Mouse (Mus musculus) MEL (cell line): ENCODE results near the gene Wdr24. TPM values are rescaled to one million over a fixed set of nuclear protein-coding genes. Genes with fewer than 3 reads are reported as not detected.

Experiments used
- DNase-seq: peaks from one replicate; pipeline ENCODE4 v3.0.0; 2011; ENCODE audit warnings: low read depth, low spot score
- H3K27ac ChIP-seq: 2 replicates; pipeline ENCODE4 v1.5.1; 2012; ENCODE audit warnings: low read depth, mild to moderate bottlenecking, control low read depth, low read length, moderate library complexity; ENCODE audit not compliant: control insufficient read depth
- H3K27me3 ChIP-seq, 2 experiments: fragments of 150-350 bp in 1 of 2; sonication (generic) in 1 of 2; 2 replicates each; pipeline ENCODE4 v1.6.1; 2012; ENCODE audit warnings: low read length in 2 of 2, mild to moderate bottlenecking in 2 of 2, improper control_type of control experiment in 1 of 2, moderate library complexity in 1 of 2; ENCODE audit not compliant: insufficient read depth in 2 of 2, control insufficient read depth in 1 of 2
- H3K36me3 ChIP-seq, 2 experiments: 2 replicates each; pipeline ENCODE4 v1.6.1; 2012 to 2014; ENCODE audit warnings: low read length in 2 of 2, improper control_type of control experiment in 1 of 2, inconsistent platforms in 1 of 2, mild to moderate bottlenecking in 1 of 2; ENCODE audit not compliant: insufficient read depth in 2 of 2, control insufficient read depth in 1 of 2
- H3K4me1 ChIP-seq, 2 experiments: fragments of 150-350 bp in 1 of 2; sonication (generic) in 1 of 2; 2 replicates each; pipeline ENCODE4 v1.6.1; 2012; ENCODE audit warnings: low read length in 2 of 2, improper control_type of control experiment in 1 of 2, mild to moderate bottlenecking in 1 of 2; ENCODE audit not compliant: insufficient read depth in 2 of 2, control insufficient read depth in 1 of 2
- H3K4me3 ChIP-seq, 2 experiments: fragments of 150-350 bp in 1 of 2; sonication (generic) in 1 of 2; 2 replicates each; pipeline ENCODE4 v1.5.1; 2012; ENCODE audit warnings: low read depth in 2 of 2, low read length in 2 of 2, mild to moderate bottlenecking in 2 of 2, moderate library complexity in 2 of 2, control low read depth in 1 of 2, improper control_type of control experiment in 1 of 2; ENCODE audit not compliant: control insufficient read depth in 1 of 2, insufficient read depth in 1 of 2
- H3K79me2 ChIP-seq: 2 replicates; pipeline ENCODE4 v1.6.1; 2012; ENCODE audit warnings: mild to moderate bottlenecking, low read length, moderate library complexity; ENCODE audit not compliant: control insufficient read depth, poor library complexity, insufficient read depth
- H3K9ac ChIP-seq: 2 replicates; pipeline ENCODE4 v1.6.1; 2012; ENCODE audit warnings: low read depth, mild to moderate bottlenecking, control low read depth, low read length, moderate library complexity; ENCODE audit not compliant: control insufficient read depth, poor library complexity, severe bottlenecking
- H3K9me3 ChIP-seq: fragments of 150-350 bp; sonication (generic); replicated peaks from 2 replicates; pipeline ENCODE4 v1.6.1; 2012; ENCODE audit warnings: mild to moderate bottlenecking, low read length, improper control_type of control experiment, moderate library complexity; ENCODE audit not compliant: insufficient read depth
- BHLHE40 ChIP-seq: IDR thresholded peaks from 2 replicates; pipeline ENCODE4 v1.6.1; 2012; ENCODE audit warnings: low read depth, mild to moderate bottlenecking, inconsistent platforms, low read length, improper control_type of control experiment, borderline replicate concordance
- CHD1 ChIP-seq: IDR thresholded peaks from 2 replicates; pipeline ENCODE4 v1.6.1; 2012; ENCODE audit warnings: low read depth, mild to moderate bottlenecking, inconsistent platforms, low read length, improper control_type of control experiment
- CHD2 ChIP-seq: IDR thresholded peaks from 2 replicates; pipeline ENCODE4 v1.6.1; 2011; ENCODE audit warnings: low read length, improper control_type of control experiment
- CTCF ChIP-seq, 3 experiments: IDR thresholded peaks in 2 of 3; conservative IDR thresholded peaks in 1 of 3; 2 replicates each; pipeline ENCODE4 v1.5.1; 2011 to 2012; ENCODE audit warnings: low read length in 3 of 3, low read depth in 2 of 3, mild to moderate bottlenecking in 2 of 3, improper control_type of control experiment in 1 of 3, inconsistent platforms in 1 of 3, mixed read lengths in 1 of 3, moderate library complexity in 1 of 3; ENCODE audit not compliant: control insufficient read depth in 1 of 3, insufficient read depth in 1 of 3, poor library complexity in 1 of 3, severe bottlenecking in 1 of 3
- E2F4 ChIP-seq: IDR thresholded peaks from 2 replicates; pipeline ENCODE4 v1.6.1; 2011; ENCODE audit warnings: low read depth, low read length, improper control_type of control experiment, borderline replicate concordance
- ELF1 ChIP-seq: IDR thresholded peaks from 2 replicates; pipeline ENCODE4 v1.6.1; 2014; ENCODE audit warnings: low read depth, mild to moderate bottlenecking, inconsistent platforms, low read length, improper control_type of control experiment, moderate library complexity
- EP300 ChIP-seq, 2 experiments: IDR thresholded peaks; 2 replicates each; pipeline ENCODE4 v1.6.1; 2011; ENCODE audit warnings: improper control_type of control experiment in 2 of 2, low read length in 2 of 2, low read depth in 1 of 2, mild to moderate bottlenecking in 1 of 2
- GABPA ChIP-seq: IDR thresholded peaks from 2 replicates; pipeline ENCODE4 v1.6.1; 2012; ENCODE audit warnings: low read depth, mild to moderate bottlenecking, inconsistent platforms, low read length, improper control_type of control experiment, moderate library complexity
- GATA1 ChIP-seq: IDR thresholded peaks from 2 replicates; pipeline ENCODE4 v1.6.1; 2011; ENCODE audit warnings: low read depth, low read length, improper control_type of control experiment
- JUND ChIP-seq: IDR thresholded peaks from 2 replicates; pipeline ENCODE4 v1.6.1; 2011; ENCODE audit warnings: low read depth, mild to moderate bottlenecking, improper control_type of control experiment, low read length
- KAT2A ChIP-seq: conservative IDR thresholded peaks from 2 replicates; pipeline ENCODE4 v1.6.1; 2012; ENCODE audit warnings: low read depth, low read length, improper control_type of control experiment, inconsistent platforms
- MAFK ChIP-seq: IDR thresholded peaks from 2 replicates; pipeline ENCODE4 v1.6.1; 2011; ENCODE audit warnings: low read depth, mild to moderate bottlenecking, low read length, improper control_type of control experiment, borderline replicate concordance
- MAX ChIP-seq: IDR thresholded peaks from 2 replicates; pipeline ENCODE4 v1.6.1; 2011; ENCODE audit warnings: low read length, improper control_type of control experiment
- MEF2A ChIP-seq: IDR thresholded peaks from 2 replicates; pipeline ENCODE4 v1.6.1; 2014; ENCODE audit warnings: low read depth, mild to moderate bottlenecking, inconsistent platforms, low read length, improper control_type of control experiment; ENCODE audit not compliant: poor library complexity, insufficient replicate concordance, severe bottlenecking; ENCODE audit errors: extremely low read depth
- MYB ChIP-seq: IDR thresholded peaks from 2 replicates; pipeline ENCODE4 v1.6.1; 2011; ENCODE audit warnings: mild to moderate bottlenecking, low read depth, low read length, improper control_type of control experiment
- NRF1 ChIP-seq: IDR thresholded peaks from 2 replicates; pipeline ENCODE4 v1.6.1; 2014; ENCODE audit warnings: low read depth, mild to moderate bottlenecking, inconsistent platforms, low read length, improper control_type of control experiment, moderate library complexity; ENCODE audit not compliant: poor library complexity, insufficient read depth, severe bottlenecking
- POLR2A ChIP-seq, 2 experiments: IDR thresholded peaks; 2 replicates each; pipeline ENCODE4 v1.6.1; 2011 to 2012; ENCODE audit warnings: low read length in 2 of 2, mild to moderate bottlenecking in 2 of 2, control low read depth in 1 of 2, improper control_type of control experiment in 1 of 2, low read depth in 1 of 2, moderate library complexity in 1 of 2; ENCODE audit not compliant: control insufficient read depth in 1 of 2, insufficient read depth in 1 of 2, poor library complexity in 1 of 2
- POLR2AphosphoS5 ChIP-seq: IDR thresholded peaks from 2 replicates; pipeline ENCODE4 v1.6.1; 2012; ENCODE audit warnings: low read depth, borderline replicate concordance, mild to moderate bottlenecking, inconsistent platforms, low read length, moderate library complexity, mixed read lengths
- RAD21 ChIP-seq: IDR thresholded peaks from 2 replicates; pipeline ENCODE4 v1.6.1; 2011; ENCODE audit warnings: mild to moderate bottlenecking, low read depth, low read length, improper control_type of control experiment
- RCOR1 ChIP-seq: IDR thresholded peaks from 2 replicates; pipeline ENCODE4 v1.6.1; 2012; ENCODE audit warnings: low read depth, mild to moderate bottlenecking, inconsistent platforms, low read length, improper control_type of control experiment
- SIN3A ChIP-seq: IDR thresholded peaks from 2 replicates; pipeline ENCODE4 v1.6.1; 2012; ENCODE audit warnings: low read length, improper control_type of control experiment, inconsistent platforms
- TAL1 ChIP-seq: IDR thresholded peaks from 2 replicates; pipeline ENCODE4 v1.6.1; 2012; ENCODE audit warnings: mild to moderate bottlenecking, inconsistent platforms, low read length, moderate library complexity, mixed read lengths
- TCF12 ChIP-seq: IDR thresholded peaks from 2 replicates; pipeline ENCODE4 v1.6.1; 2014; ENCODE audit warnings: low read depth, mild to moderate bottlenecking, inconsistent platforms, low read length, improper control_type of control experiment, moderate library complexity
- UBTF ChIP-seq: IDR thresholded peaks from 2 replicates; pipeline ENCODE4 v1.6.1; 2012; ENCODE audit warnings: low read depth, mild to moderate bottlenecking, inconsistent platforms, low read length, improper control_type of control experiment, moderate library complexity, borderline replicate concordance; ENCODE audit not compliant: insufficient read depth
- USF1 ChIP-seq: IDR thresholded peaks from 2 replicates; pipeline ENCODE4 v1.6.1; 2014; ENCODE audit warnings: low read depth, mild to moderate bottlenecking, inconsistent platforms, low read length, improper control_type of control experiment, moderate library complexity
- USF2 ChIP-seq, 2 experiments: IDR thresholded peaks; 2 replicates each; pipeline ENCODE4 v1.6.1; 2011 to 2012; ENCODE audit warnings: improper control_type of control experiment in 2 of 2, low read length in 2 of 2, borderline replicate concordance in 1 of 2, inconsistent platforms in 1 of 2, low read depth in 1 of 2, mild to moderate bottlenecking in 1 of 2; ENCODE audit not compliant: insufficient read depth in 1 of 2
- ZC3H11A ChIP-seq: IDR thresholded peaks from 2 replicates; pipeline ENCODE4 v1.6.1; 2012; ENCODE audit warnings: low read depth, mild to moderate bottlenecking, inconsistent platforms, low read length, improper control_type of control experiment
- ZKSCAN1 ChIP-seq: IDR thresholded peaks from 2 replicates; pipeline ENCODE4 v1.6.1; 2012; ENCODE audit warnings: low read depth, mild to moderate bottlenecking, inconsistent platforms, low read length, improper control_type of control experiment, moderate library complexity
- ZMIZ1 ChIP-seq: IDR thresholded peaks from 2 replicates; pipeline ENCODE4 v1.6.1; 2012; ENCODE audit warnings: low read depth, mild to moderate bottlenecking, inconsistent platforms, low read length, improper control_type of control experiment, moderate library complexity
- ZNF384 ChIP-seq: IDR thresholded peaks from 2 replicates; pipeline ENCODE4 v1.6.1; 2012; ENCODE audit warnings: low read depth, mild to moderate bottlenecking, inconsistent platforms, low read length, improper control_type of control experiment
- polyA plus RNA-seq, 2 experiments: library from polyadenylated mRNA; stranded (reverse) in 1 of 2; unstranded in 1 of 2; fragments of >175 nt in 1 of 2; fragments of >200 nt in 1 of 2; gene quantifications; 2 replicates each; pipeline versions ENCODE4 v1.2.1 to v1.2.4; 2012; ENCODE audit warnings: low replicate concordance in 2 of 2, low read depth in 1 of 2; ENCODE audit not compliant: insufficient read length in 2 of 2, insufficient read depth in 1 of 2, missing spikeins in 1 of 2
- total RNA-seq: library from RNA; depleted of rRNA; stranded (reverse); fragments of 300-350 nt; gene quantifications from 2 replicates; pipeline ENCODE4 v1.2.3, GENCODE M21; 2012

Wdr24 gene
- total and polyA plus RNA-seq, 3 experiments = 35.0 to 38.8 TPM; not detected in 1

GRCm38 (mm10) chr17:25783086-25783485, 40.3 kb upstream of the Wdr24 start:
- Histone ChIP-seq H3K4me3 (no peak overlapping the region), H3K27me3 (no peaks in the 10 kb centered on the region), H3K36me3 (peaks cover 0 to 2% of the 10 kb centered on the region in 2 experiments; a peak in 2 of 4 replicates), H3K27ac (no peak overlapping the region), H3K9ac (no peak overlapping the region), H3K9me3 (no peaks in the 10 kb centered on the region), H3K4me1 (no peaks in the 10 kb centered on the region), H3K79me2 (no peaks in the 10 kb centered on the region)
- TF ChIP-seq CTCF (IDR thresholded peaks at IDR 0.05 in 2 of 3, conservative IDR thresholded peaks at IDR 0.05 in 1 of 3; ENCODE audit: control insufficient read depth in 1 of 3, insufficient read depth in 1 of 3, low read depth in 2 of 3, low read length in 3 of 3, poor library complexity in 1 of 3, severe bottlenecking in 1 of 3) = no peak
- TF ChIP-seq GATA1 = no peak
- no peak for TF ChIP-seq GABPA
- no peak for TF ChIP-seq TAL1
- no peak for TF ChIP-seq ZNF384
- no peak for TF ChIP-seq TCF12
- no peak for TF ChIP-seq RCOR1
- TF ChIP-seq MYB = no peak
- no peak for TF ChIP-seq ZKSCAN1
- TF ChIP-seq USF2 (IDR thresholded peaks at IDR 0.05; ENCODE audit: borderline replicate concordance in 1 of 2, insufficient read depth in 1 of 2, low read depth in 1 of 2, low read length in 2 of 2) = no peak
- TF ChIP-seq KAT2A = no peak
- TF ChIP-seq POLR2A (IDR thresholded peaks at IDR 0.05; ENCODE audit: control insufficient read depth in 1 of 2, insufficient read depth in 1 of 2, low read depth in 1 of 2, low read length in 2 of 2, poor library complexity in 1 of 2) = no peak
- no peak for TF ChIP-seq BHLHE40
- TF ChIP-seq ZC3H11A = no peak
- TF ChIP-seq EP300 (IDR thresholded peaks at IDR 0.05; ENCODE audit: low read depth in 1 of 2, low read length in 2 of 2) = no peak
- TF ChIP-seq E2F4 = no peak
- TF ChIP-seq CHD2 = no peak
- no peak for TF ChIP-seq POLR2AphosphoS5
- TF ChIP-seq MEF2A = no peak
- TF ChIP-seq ELF1 = no peak
- no peak for DNase-seq

GRCm38 (mm10) chr17:25783861-25784574, 39.4 kb upstream of the Wdr24 start:
- H3K9me3 ChIP-seq = no peaks in the 10 kb centered on the region
- H3K27ac ChIP-seq = no peak overlapping the region
- no peaks in the 10 kb centered on the region for H3K79me2 ChIP-seq
- H3K4me1 ChIP-seq = no peaks in the 10 kb centered on the region
- H3K4me3 ChIP-seq = no peak overlapping the region; a peak in 1 of 4 replicates
- peaks cover 0 to 2% of the 10 kb centered on the region in 2 experiments; a peak in 2 of 4 replicates for H3K36me3 ChIP-seq
- peak overlapping the region; percentile 60; the same call in 1 of the 2 replicates for H3K9ac ChIP-seq
- no peaks in the 10 kb centered on the region for H3K27me3 ChIP-seq
- no peak for DNase-seq
- no peak for TF ChIP-seq UBTF
- TF ChIP-seq MAFK = no peak
- no peak for TF ChIP-seq ELF1
- TF ChIP-seq JUND = no peak
- no peak for TF ChIP-seq CHD1
- TF ChIP-seq ZMIZ1 = no peak
- no peak for TF ChIP-seq GABPA
- TF ChIP-seq RAD21 = no peak
- no peak for TF ChIP-seq KAT2A
- no peak for TF ChIP-seq CHD2
- TF ChIP-seq NRF1 = no peak
- no peak for TF ChIP-seq POLR2A (IDR thresholded peaks at IDR 0.05; ENCODE audit: control insufficient read depth in 1 of 2, insufficient read depth in 1 of 2, low read depth in 1 of 2, low read length in 2 of 2, poor library complexity in 1 of 2)
- no peak for TF ChIP-seq USF1
- TF ChIP-seq SIN3A = no peak
- TF ChIP-seq MAX = no peak
- no peak for TF ChIP-seq ZNF384
